Mouse (Mus musculus): ENCODE data around the gene Gm10486. TPM values are rescaled to one million over a fixed set of nuclear protein-coding genes. Genes with fewer than 3 reads are reported as not detected.

The Gm10486 gene
- polyA plus RNA-seq (2017; shearing (Covaris generic)), result not detected

DNA sequence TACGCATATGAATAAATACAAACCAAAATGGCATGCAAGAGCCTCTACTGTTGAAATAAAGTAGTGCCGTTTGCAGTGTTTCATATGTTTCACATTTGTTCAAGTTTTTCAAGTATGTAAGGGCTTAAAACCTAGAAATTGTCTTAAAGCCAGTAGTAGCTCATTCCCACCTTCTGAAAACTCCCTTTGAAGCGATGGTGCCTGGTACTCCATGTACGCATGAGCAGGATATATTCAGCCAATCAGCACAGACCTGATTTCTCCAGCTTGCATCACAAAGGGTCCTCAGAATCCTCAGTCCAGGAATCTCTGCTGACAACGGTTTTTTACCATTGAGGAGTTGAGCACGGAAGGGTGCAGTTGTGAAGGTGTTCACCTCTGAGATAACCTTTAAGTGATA lies at the start of gene Gm10486:
Gene Gm10486 (plus strand): TSS at position 301 of the 400 bp plus-strand sequence.

Measured in CD4-positive, CD25-positive, alpha-beta regulatory T cell (primary cell).